Mouse (Mus musculus): ENCODE measurements around the gene Olfr957.

GRCm38 (mm10) chr9:39515531-39515930 is at the start of gene Olfr957:
- no peak for TF ChIP-seq POLR2A (IDR thresholded peaks at IDR 0.05; ENCODE audit: insufficient read depth, low read depth, low read length)
- TF ChIP-seq CTCF (IDR thresholded peaks at IDR 0.05), result no peak
- no peak for TF ChIP-seq EP300 (IDR thresholded peaks at IDR 0.05; ENCODE audit: insufficient read depth, low read depth, low read length)

Measured in heart, adult 2 months (tissue).